Mouse (Mus musculus): Measurements from ENCODE around the gene Myof.

DNA sequence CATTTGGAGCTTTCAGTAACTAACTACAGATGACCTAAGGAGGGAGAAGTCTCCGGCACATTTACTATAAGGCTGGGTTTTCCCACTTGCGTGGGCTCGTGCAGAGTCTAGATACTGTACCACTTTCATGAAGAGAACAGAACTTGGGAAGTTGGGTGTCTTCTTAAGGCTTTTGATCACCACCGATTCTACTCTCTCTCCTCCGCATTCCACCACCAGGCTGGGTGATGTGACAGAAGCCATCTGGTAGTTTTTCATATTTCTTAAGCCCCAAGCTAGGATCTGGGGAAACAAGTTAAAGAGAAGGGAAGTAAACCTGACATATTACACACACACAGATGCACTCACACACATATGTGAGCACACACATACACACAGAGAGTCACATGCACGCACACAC is 108.7 kb downstream of the Myof start:
- TF ChIP-seq POLR2A (IDR thresholded peaks at IDR 0.05; ENCODE audit: low read depth, low read length) (no peak), CTCF (IDR thresholded peaks at IDR 0.05; ENCODE audit: extremely low read depth, insufficient read length, insufficient replicate concordance, low read depth, low read length) (no peak)
